Mouse (Mus musculus) CD4-positive, CD25-positive, alpha-beta regulatory T cell, adult 2 months (primary cell): ENCODE results near the gene Adal.

Source experiments
- DNase-seq: peaks from one replicate; pipeline ENCODE4 v3.0.0-alpha.2; 2012; ENCODE audit warnings: low read depth, low spot score

Gene Adal

DNA sequence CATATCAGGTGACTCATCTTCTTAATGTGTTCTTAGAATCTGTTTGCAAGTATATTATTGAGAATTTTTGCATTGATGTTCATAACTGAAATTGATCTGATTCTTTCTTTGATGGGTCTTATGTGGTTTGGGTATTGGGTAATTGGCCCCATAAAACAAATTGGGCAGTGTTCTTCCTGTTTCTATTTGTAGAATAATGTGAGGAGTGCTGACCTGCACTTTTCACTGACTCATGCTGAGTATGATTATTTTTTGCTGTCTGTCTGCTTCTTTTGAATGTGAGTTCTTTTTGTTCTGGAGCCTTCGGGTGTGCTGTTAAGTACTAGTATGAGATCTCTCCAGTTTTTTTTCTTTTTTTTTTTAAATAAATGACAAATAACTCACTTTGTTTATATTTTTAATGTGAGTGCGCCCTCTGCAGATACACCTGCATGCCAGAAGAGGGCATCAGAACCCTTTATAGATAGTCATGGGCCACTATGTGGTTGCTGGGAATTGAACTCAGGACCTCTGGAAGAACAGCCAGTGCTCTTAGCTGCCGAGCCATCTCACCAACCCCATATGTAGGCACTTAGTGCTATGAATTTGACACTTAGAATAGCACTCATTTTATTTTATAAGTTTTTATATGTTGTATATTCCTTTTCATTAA is 38.7 kb downstream of the Adal start:
- peak; percentile 23 for DNase-seq

GRCm38 (mm10) chr2:121183431-121183830 is 43.2 kb downstream of the Adal start:
- no peak for DNase-seq

DNA sequence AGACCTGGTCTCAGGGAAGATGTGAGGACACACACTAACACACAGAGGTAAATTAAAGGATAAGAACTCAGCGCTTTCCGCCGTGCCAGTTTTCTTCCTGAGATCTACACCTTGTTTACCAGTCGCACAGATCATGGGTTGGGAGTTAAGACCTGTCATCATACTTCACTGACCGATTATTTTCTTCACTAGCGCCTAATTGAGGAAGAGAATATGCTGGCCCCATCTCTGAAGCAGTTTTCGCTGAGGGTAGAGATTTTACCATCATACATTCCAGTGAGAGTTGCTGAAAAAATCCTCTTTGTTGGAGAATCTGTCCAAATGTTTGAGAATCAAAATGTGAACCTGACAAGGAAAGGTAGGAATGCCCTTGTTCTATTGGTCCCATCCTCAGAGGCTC is 43.9 kb downstream of the Adal start:
- DNase-seq = no peak

GRCm38 (mm10) chr2:121188530-121188929 is 48.3 kb downstream of the Adal start:
- peak; percentile 15 for DNase-seq

GRCm38 (mm10) chr2:121195466-121195865 is 55.2 kb downstream of the Adal start:
- DNase-seq = no peak

DNA sequence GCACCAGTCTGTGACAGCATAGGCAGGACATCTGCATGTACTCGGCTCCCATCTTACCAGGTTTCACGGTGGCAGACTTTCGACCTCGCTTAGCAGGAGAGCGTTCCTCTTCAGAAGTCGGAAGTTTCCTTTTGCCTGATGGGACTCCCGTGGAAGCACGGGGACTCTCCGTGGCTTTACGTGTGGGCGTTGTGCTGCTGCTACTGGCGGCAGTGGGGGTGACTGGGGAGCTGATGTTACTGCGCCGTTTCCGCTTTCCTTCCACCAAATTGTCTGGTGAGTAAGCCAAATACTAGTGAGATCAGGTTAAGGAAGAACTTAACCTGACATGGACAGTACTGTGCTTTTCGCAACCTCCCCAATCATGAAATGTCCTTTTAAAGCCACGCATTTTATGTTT is 64.0 kb downstream of the Adal start:
- DNase-seq = no peak
